ENCODE assay signal across 9 mouse cellular contexts in genomic region chr3:52258532-52258931, GRCm38 (mm10). TPM values are rescaled to one million over a fixed set of nuclear protein-coding genes. Genes with fewer than 3 reads are reported as not detected.
DNase-seq lines count a peak whose midpoint lies in the region; ATAC-seq lines count a peak whose summit lies in the region.
"Had no signal": no experiment of that assay in that cellular context is flagged by ENCODE, and none has a peak within 500 bp of the region (broad histone marks: within the 10 kb centered on the region; RNA-seq: fewer than 3 reads in every experiment).

No protein-coding gene starts in this region.

- ATAC-seq in inflammation-experienced regulatory T-cells, adult 6 months, result no peak
- ATAC-seq: liver, embryonic 12.5 days had no signal

- peak; percentile 58 for DNase-seq in adrenal gland, adult 2 months
- no peak for DNase-seq in adrenal gland, adult 8-10 months
- peak; percentile 54 for DNase-seq in urinary bladder, postnatal 14 days (ENCODE audit: low spot score)
- no peak for DNase-seq in urinary bladder, postnatal 10 days (ENCODE audit: low spot score)
- peak; percentile 77 to 79 for DNase-seq in kidney, postnatal 25 days
- DNase-seq in urinary bladder, postnatal 4 days (ENCODE audit: low spot score in 2 of 2), result no peak
- no peak for DNase-seq in layer of hippocampus, adult 11-12 months (ENCODE audit: low spot score)

RNA-seq across cellular contexts. Expression of gene Foxo1, which starts 9.6 kb away (rescaled TPM):
- 10 to 100 TPM; 21.8 to 27.9 TPM for total RNA-seq in adrenal gland, adult 2 months (2021)
- polyA plus RNA-seq in adrenal gland, adult 2 months (2012; rRNA removed), result 22.5 and 23.1 TPM in 2 replicates
- 10 to 100 TPM; 21.2 to 23.6 (median 22.5) TPM for total RNA-seq in adrenal gland, adult 8-10 months (2022)
- 10 to 100 TPM; 16.2 to 33.9 (median 32.4) TPM for polyA plus RNA-seq in inflammation-experienced regulatory T-cells, adult 6 months (2017; shearing (Covaris generic))

Comparison
In these comparisons a context has a peak if more than half of its experiments do, and no peak if none do; other contexts are left out.
1. DNase-seq: peak in adrenal gland, adult 2 months (single experiment), urinary bladder, postnatal 14 days (single experiment) and kidney, postnatal 25 days (2 of 2); none in adrenal gland, adult 8-10 months (single experiment), urinary bladder, postnatal 10 days (single experiment), urinary bladder, postnatal 4 days (0 of 2) and layer of hippocampus, adult 11-12 months (single experiment).